Mouse (Mus musculus) neural tube, embryonic 10.5 days (tissue): Measurements from ENCODE around the gene Nckap1.
A peak's percentile ranks its signal among the peaks of the same experiment; 100 is the strongest.

Source experiments
- DNase-seq: peaks from one replicate; pipeline ENCODE4 v3.0.0-alpha.2; 2017; ENCODE audit warnings: low spot score; ENCODE audit errors: extremely low spot score

Gene Nckap1

DNA sequence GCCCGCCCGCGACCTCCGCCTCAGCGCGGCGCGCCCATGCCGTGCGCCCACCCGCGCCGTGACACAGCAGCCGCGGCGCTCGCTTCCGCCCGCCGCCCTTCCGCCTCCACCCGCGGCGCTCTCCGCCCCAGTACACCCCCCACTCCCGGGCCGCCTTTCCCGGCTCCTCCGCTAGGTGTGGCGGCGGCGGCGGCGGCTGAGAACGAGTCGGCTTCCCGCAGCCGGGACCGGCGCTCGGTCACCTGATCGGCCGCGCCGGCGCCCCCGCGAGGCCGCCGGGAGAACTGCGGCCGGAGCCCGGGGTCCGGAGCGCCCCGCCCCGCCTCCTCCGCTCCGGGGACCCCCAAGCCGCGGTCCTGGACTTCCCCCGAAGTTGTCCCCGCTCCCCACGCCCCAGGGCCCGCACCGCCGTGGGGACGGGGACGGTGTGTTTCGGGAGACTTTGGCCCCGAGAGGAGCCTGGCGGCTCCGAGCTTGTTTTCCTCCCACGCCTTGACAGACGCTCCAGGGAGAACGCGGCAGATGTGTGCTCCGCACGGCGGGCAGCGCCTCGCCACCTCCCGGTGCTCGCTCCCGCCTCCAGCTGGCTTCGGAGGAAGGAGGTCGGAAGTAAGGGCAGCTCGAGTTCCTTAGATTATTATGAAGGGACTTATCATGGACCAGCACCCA is at the start of gene Nckap1:
Gene Nckap1 (minus strand): TSS at position 338 of the 669 bp plus-strand sequence.
- peak; percentile 91 for DNase-seq

DNA sequence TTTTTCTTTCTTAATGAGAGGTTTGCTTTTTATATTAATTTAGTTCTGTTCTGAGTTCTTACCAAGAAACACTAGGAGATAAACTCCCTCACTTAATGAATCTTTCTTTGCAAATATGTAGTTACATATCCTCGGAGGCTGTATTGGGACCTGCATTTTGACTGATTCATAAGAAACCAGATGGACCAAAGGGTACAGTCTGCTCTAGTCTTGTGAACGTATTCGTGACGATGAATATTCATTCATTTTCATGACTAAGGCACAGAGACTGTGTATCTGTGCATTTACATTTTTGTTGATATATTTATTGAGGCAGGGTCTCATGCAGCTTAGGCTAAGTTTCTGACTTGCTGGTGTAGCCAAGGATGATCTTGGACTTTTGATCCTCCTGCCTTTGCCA is 43.3 kb upstream of the Nckap1 start:
- DNase-seq: no peak

DNA sequence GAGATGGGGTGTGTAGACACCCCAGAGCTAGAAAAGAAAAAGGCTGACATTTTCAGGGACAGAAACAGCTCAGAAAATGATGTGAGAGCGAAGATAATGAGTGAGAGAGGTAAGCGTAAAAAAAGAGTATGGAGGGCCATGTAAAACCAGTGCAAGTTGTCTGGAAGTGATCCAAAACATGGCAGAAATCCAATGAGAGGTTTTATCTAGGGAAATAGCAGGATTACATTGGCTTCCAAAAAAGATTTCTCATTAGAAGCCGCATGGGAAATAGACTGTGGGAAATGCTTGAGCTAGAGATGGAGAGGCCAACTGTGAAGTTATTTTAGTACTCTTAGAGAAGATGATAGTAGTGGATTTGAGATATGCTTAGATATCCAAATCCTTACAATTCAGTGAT is 40.7 kb upstream of the Nckap1 start:
- no peak for DNase-seq

DNA sequence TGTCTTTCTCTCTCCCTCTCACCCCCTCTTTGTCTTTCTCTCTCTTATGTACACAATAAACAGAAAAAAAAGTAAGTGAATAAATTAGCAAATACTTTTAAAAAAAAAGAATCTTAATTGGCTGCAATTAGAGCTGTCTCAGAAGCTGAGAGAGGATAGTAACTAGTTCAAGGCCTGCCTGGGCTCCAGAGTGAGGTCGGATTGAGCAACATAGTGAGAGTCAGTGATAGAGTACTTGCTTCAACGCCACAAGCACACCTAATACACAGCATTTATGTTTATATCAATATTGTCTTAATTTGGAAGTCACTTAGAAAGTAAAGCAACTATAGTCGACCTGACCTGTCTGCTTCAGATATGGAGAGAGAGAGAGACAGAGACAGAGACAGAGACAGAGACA is 37.8 kb upstream of the Nckap1 start:
- no peak for DNase-seq

DNA sequence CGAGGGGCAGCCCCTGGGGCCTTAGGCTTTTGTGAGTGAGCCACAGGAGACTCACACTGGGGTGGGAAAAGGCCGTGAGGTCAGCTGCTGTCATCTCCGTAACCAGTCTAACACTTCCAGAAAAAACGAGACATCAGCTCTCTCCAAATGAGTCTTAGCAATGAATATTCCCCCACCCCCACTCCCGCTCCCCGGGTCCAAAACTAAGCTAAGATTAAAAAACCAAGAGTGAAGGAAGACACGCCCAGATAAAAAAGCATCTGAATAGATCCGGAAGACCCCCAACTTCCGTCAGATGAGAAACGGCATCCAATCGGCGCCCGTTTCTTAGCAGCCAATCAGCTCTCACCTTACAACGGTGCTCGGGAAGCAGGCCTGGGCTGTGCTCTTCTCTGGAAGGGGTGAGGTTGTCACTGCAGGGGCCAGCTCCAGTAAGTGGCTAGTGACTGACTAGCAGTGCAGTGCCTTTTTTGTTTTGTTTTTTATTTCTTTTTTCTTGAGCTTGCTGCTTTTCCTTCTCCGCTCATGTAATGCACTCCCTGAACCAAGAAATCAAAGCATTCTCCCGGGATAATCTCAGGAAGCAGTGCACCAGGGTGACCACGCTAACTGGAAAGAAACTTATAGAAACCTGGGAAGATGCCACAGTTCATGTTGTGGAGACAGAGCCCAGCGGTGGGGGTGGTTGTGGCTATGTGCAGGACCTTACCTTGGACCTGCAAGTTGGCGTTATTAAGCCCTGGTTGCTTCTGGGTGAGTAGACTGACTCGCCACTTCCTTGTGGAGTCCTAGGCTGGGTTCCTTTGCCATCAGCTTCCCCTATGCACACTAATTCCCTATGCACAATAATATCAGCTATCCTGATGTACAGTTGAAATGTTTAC is 35.9 kb upstream of the Nckap1 start, which contains the start of the genes Dusp19 and Nup35:
Gene Dusp19 (plus strand): TSS at position 192 of the 884 bp plus-strand sequence.
Gene Nup35 (plus strand): TSS at position 383 of the 884 bp plus-strand sequence.
- peak; percentile 88 for DNase-seq

DNA sequence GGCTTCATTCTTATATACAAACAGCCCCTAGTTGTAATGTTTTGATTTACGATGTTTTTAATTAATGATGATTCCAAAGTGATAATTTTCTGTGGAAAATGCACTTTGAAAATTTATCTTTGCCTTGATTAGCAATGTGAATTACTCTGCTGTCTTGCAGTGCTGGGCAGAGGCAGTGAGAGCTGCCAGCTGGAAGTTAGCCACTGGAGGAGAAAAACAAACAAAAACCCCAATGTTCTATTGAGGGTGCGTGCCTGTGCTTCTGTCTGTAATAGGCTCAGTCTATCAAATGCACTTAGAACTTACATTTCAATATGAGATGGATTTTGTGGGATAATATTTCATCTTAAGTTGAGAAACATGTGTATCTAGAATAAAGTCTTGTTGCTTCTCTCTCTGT is 31.6 kb upstream of the Nckap1 start:
- DNase-seq: no peak

DNA sequence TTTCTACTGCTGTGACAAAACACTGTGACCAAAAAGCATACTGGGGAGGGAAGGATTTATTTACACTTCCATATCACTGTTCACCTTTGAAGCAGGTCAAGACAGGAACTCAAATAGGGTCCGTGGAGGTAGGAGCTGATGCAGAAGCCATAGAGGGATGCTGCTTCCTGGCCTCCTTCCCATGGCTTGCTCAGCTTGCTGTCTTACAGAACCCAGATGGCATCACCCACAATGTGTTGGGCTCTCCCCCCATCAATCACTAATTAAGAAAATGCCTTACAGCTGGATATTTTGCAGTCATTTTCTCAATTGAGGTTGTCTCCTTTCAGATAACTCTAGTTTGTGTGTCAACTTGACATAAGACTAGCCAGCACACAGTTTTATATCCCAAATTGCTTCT is 31.1 kb upstream of the Nckap1 start:
- DNase-seq: no peak

DNA sequence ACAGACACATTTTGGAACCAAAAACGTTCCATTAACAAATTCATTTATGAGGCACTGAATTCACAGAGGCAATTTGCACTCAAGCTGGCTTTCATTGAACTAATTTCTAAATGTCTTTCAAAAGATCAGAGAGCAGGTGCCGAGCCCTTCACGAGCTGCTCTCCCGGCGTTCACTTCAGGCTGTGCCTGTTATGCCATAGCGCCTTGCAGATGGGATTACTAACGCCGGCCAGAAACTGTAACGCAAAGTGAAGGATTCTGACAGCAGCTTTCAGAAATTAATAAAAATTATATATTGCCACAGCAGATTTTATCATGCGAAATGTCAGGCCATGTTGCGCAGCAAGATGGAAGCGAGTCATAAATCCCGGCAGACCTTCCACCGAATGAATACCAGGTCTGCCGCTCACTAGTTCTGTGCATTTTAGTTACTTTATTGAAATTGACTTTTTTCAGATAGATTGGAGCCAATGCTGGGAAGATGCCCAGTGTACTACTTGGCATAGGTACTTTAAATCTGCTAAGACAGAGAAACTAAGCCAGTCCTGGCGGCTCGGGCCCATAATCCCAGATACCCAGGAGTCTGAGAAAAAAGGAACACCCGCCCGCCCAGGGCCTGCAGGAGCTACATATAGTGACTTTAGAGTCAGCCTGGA is 22.7 kb upstream of the Nckap1 start:
- no peak for DNase-seq

DNA sequence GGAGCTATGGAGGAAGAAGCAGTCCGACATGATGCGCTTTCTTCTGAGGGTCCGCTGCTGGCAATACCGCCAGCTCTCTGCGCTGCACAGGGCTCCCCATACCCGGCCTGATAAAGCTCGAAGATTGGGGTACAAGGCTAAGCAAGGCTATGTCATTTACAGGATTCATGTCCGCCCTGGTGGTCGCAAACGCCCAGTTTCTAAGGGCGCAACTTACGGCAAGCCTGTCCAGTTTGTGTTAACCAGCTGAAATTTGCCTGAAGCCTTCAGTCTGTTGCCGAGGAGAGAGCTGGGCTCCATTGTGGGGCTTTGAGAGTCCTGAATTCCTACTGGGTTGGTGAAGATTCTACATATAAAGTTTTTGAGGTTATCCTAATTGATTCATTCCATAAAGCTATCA is 21.6 kb upstream of the Nckap1 start:
- no peak for DNase-seq

DNA sequence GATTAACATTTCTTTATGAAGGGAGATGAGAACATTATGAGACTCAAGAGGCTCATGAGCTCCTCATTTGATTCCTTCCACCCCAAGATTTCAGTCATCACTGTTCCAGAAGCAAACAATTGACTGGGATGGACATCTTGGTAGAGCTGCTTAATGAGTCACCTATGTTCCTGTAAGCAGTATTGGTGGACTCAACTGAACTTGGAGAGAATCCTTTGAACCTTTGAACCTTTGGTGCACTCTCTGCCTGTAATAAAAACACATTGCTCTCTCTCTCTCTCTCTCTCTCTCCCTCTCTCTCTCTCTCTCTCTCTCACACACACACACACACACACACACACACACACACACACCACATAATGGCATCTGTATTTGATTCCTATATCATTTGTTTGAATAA is 19.4 kb upstream of the Nckap1 start:
- DNase-seq: no peak

DNA sequence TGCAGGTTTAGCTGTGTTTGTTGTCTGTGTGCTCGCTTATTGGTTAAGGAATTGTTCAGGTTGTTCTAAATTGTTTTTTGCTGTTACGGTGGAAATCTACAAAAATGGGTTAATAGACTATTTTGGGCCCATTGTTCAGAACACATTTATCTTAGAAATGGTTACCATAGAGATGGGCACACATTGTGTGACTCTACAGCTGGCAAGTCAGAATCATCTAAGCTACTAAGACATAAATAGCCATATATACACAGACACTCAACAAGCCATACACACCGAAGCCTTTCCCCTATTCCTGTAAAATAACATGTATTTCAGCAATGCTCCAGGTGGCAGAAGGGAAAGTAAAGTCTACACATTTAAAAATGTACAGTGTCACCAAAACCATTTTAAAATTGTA is 18.7 kb upstream of the Nckap1 start:
- no peak for DNase-seq

DNA sequence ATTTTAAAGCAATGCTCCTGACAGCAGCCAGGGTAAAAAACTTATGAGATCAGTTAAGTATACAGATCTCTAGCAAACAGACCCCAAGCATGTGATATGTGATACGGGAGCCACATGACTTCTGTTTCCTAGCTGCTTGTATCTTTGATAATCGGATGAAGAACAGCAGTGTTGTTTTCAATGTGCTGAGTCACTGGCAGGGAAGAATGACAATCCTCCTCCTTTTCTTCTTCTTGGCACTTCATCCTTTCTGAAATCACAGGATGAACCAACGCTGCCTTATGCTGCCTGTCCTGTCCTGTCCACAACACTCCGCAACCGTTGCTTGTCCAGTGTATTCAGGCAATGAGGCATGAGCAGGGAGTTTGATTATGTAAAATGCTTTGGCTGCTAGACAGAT is 15.8 kb upstream of the Nckap1 start:
- no peak for DNase-seq

DNA sequence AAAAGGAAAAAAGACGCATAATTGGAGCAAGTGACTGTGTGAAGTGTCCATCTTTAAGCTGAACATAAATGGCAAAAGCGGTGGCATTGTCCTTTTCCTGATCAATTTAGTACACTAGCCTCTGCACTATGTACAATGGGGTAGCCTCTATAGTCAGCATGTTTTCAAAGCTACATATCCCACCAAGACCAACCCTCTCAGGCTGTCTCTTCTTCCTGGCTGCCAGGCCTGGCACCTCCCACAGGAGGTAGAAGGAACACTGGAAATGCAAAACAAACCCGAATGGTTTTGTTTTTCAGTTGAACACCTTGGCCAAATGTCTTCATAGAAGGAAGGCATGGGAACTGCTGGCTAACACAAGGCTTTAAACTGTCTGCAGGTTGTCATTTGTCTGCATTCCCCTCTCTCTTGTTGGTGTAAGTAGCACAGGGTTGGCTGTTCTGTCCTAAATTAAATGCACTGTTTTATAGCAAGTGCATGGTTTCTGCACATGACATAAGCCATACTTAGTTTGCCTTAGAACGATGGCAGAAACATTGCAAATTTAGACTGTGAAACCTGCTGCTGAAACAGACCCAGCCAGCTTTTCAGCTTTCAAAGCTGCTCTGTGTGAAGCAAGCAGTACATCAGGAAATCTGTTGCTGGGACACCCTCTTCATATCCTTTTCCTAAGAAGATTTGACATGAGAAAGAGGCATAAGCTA is 13.2 kb upstream of the Nckap1 start:
- DNase-seq: no peak

DNA sequence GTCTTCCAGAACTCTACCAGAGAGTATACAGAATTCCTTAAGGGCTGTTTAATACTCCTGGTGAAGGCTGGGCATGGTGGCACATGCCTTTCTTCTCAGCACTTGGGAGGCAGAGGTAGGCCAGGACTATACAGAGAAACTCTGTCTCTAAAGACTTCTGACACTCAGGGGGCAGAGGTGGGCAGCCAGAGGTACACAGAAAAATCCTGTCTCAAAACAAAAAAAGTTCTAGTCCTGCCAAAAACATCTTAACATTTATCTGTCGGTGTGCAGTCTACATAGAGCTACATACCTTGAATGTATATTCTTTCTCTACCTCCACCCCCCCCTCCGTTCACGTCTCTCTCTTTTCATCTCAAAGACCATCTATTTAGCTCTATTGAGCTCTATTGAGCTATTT is 1.2 kb upstream of the Nckap1 start:
- DNase-seq: no peak

DNA sequence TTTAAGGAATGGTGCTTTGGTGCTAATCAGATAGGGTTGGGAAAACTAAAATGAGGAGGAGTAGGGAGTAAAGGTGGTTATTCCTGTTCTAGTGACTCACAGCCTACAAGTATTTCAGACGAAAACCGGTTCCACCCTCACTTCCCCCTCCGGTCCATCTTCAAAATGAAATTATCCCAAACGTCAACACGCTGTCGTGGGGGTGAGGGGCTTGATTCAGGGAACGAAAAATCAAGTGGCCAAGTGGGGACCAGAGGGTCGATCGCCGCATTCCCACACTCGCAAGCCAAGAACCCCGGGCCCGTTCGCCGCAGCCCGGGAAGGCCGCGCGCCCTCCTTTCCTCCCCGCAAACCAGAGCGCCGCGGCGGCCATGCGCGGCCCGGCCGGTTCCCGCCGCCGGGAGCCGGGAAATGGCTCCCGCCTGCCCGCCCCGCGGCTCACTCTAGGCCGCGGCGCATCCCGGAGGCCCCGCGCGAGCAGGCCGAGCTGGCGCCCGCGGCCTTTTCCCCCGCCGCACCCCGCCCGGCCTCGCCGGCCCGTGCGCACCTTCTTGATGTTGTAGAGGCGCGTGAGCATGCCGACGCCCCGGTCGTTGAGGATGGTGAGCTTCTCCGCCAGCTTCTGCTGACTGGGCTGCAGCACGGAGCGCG is 744 bp downstream of the Nckap1 start:
- peak; percentile 63 for DNase-seq

DNA sequence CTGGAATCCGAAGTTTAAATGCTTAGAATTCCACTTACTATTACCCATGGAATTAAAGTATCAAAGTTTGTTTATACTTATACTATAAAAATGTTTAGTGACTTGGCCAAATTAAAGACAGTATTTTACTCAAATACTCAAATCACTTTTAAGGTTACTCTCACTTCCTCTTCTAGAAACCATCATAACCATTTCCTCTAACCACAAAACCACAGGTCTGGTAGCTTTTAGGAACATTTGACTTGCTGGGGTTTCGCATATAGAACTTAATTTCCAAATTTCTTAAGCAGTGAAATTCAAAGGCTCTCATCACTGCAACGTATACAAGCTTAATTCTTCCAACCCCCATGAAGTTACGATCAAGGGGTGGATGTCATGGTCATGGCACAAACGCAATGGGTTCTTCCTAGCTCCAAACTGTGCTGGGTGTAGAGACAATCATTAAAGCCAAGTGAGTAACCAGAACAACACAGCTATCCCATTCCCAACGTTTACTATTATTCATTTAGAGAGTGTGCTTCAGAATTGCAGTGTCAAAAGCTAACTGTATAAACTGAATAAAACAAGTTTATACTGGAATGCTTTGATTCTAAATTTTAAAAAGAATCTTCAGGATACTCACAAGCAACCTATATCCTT is 1.8 kb downstream of the Nckap1 start:
- no peak for DNase-seq

DNA sequence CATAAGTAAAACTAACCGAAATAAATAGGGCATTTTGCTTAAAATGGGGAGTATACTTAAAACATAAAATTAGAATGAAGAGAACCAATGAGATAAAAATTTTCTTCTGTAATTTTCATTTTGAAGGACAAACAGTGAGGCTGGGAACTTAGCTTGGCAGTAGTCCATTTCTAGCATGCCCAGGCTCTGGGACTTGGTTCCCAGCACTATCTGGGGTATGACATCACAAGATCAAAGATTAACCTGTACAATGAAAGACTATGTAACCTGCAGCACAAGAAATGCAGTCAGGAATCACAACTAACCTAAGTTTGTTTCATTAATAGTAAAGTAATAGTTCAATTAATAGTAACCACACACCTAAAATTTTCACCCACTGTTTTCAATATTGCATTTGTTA is 3.9 kb downstream of the Nckap1 start:
- DNase-seq: no peak

DNA sequence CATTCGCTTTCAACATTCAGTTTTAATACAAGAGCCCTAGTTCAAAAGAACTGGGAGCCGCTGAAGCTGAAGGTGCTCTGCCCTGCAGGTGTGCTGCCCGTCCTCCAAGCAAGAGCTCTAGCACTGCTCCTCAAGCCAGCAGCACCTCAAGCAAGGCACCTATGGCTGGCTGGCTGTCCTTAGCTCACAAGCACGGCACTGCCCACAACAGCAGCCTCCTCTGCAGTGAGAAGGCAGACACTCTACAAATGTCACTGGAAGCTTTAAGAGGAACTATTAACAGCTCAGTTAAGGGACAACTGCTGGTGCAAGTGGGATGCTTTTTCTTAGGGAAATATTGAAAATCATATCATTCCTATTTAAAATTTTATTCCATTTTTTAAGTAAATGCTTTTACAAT is 10.5 kb downstream of the Nckap1 start:
- DNase-seq: no peak

DNA sequence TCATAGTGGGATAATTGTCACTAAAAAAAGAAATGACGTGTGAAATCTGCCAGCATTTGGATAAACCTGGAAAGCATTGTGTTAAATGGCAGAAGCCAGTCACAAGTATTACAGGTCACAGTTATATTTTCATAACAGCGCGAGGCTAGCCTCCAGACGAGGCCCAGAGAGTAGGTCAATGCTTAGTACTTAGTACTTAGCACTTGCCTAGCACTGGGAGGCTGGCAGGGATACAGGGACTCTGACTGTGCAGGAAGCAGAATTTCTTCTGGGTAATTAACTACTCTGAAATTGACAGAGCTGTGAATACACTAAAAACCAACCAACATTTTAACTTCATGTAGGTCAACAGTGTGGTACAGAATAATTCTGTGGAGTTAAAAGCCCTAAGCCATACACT is 13.8 kb downstream of the Nckap1 start:
- no peak for DNase-seq

DNA sequence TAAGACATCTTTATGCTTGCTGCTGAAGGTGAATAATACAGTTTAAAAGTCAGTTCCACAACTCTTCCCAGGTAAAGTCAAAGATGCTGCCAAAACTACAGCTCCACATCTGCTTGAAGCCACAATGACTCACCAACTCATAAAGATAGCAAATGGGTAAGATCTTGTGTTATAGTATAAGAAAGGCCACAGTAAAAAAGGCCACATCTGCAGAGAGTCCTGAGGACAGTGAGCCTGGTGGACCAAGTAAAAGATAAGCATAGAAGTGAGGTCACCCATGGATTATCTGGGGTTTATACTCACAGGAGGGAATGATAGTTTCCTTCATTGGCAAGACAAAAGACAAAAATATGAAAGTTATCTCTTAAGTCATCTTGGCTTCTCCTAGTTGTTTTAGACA is 18.9 kb downstream of the Nckap1 start:
- DNase-seq: no peak

DNA sequence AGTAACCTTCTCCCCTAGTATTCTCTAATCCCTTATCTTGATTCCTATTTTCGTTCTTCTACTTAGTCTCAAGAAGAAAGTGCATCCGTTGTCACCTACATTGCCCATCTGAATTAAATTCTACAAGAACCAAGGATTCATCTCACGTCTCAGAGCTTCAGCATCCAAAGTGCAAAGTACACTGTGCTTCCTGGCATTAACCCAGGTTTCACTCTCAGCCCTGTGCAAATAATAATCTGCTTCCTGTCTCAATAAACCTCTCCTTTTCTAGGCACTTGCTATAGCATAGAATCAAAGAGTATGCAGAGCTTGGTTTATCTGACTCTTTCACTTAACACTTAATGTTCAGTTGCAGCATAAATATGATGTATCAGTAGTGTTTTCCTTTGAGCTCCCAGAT is 19.7 kb downstream of the Nckap1 start:
- DNase-seq: no peak
